Mouse (Mus musculus) embryonic facial prominence, embryonic 15.5 days (tissue): ENCODE data around the gene Tram2. TPM values are rescaled to one million over a fixed set of nuclear protein-coding genes. Genes with fewer than 3 reads are reported as not detected.

Source experiments
- ATAC-seq: fragments of 200-750 bp; cut with Nextera tagmentation; 2 replicates; pipeline ENCODE4 v1.8.0; 2017; ENCODE audit warnings: low read depth, moderate TSS enrichment; ENCODE audit not compliant: insufficient number of reproducible peaks, low FRiP score, low TSS enrichment
- H3K27ac ChIP-seq: fragments of 300-500 bp; sonication (generic); replicated peaks from 2 replicates; pipeline ENCODE4 v1.5.1; 2015; ENCODE audit warnings: mild to moderate bottlenecking, inconsistent platforms
- H3K27me3 ChIP-seq: fragments of 300-500 bp; sonication (generic); 2 replicates; pipeline ENCODE4 v1.6.1; 2015; ENCODE audit warnings: inconsistent platforms
- H3K36me3 ChIP-seq: fragments of 300-500 bp; sonication (generic); 2 replicates; pipeline ENCODE4 v1.6.1; 2015; ENCODE audit warnings: mild to moderate bottlenecking, inconsistent platforms
- H3K4me1 ChIP-seq: fragments of 300-500 bp; sonication (generic); 2 replicates; pipeline ENCODE4 v1.6.1; 2015; ENCODE audit warnings: inconsistent platforms
- H3K4me2 ChIP-seq: fragments of 300-500 bp; sonication (generic); replicated peaks from 2 replicates; pipeline ENCODE4 v1.6.1; 2015; ENCODE audit warnings: mild to moderate bottlenecking, inconsistent platforms
- H3K4me3 ChIP-seq: fragments of 300-500 bp; sonication (generic); replicated peaks from 2 replicates; pipeline ENCODE4 v1.5.1; 2015; ENCODE audit warnings: mild to moderate bottlenecking, inconsistent platforms
- H3K9ac ChIP-seq: fragments of 300-500 bp; sonication (generic); 2 replicates; pipeline ENCODE4 v1.6.1; 2015; ENCODE audit warnings: inconsistent platforms
- H3K9me3 ChIP-seq: fragments of 300-500 bp; sonication (generic); replicated peaks from 2 replicates; pipeline ENCODE4 v1.6.1; 2016; ENCODE audit warnings: inconsistent platforms
- WGBS: fragments of 180-500 bp; shearing (Covaris S2); methylation state at CpG from one replicate; pipeline ENCODE4 v1.1.7; 2015; 5-methylcytosine and 5-hydroxymethylcytosine counted together
- polyA plus RNA-seq: library from polyadenylated mRNA; unstranded; fragments of >200 nt; fragmentation: Nextera tagmentation; extraction: Ambion mirVana; gene quantifications from 2 replicates; pipeline ENCODE4 v1.2.1, GENCODE M21; 2015

The Tram2 gene
- polyA plus RNA-seq, 1 experiment from 2014 or later = 11.0 TPM

- 91% methylated on average over 5 of the region's 5 CpGs for WGBS
- H3K27me3 ChIP-seq = no peaks in the 10 kb centered on the region
- 0 out of 2 replicates have a peak, but pooled peaks cover 4% of the 10 kb centered on the region for H3K4me1 ChIP-seq
- H3K9ac ChIP-seq = no peak overlapping the region
- no peaks in the 10 kb centered on the region for H3K9me3 ChIP-seq
- peaks cover 20% of the 10 kb centered on the region for H3K36me3 ChIP-seq
- ATAC-seq = no peak
- H3K27ac ChIP-seq = no peak overlapping the region
- H3K4me2 ChIP-seq = no peak overlapping the region
- H3K4me3 ChIP-seq = no peak overlapping the region
Measured at GRCm38 (mm10) chr1:21064153-21064552, 14.9 kb downstream of the Tram2 start.

DNA sequence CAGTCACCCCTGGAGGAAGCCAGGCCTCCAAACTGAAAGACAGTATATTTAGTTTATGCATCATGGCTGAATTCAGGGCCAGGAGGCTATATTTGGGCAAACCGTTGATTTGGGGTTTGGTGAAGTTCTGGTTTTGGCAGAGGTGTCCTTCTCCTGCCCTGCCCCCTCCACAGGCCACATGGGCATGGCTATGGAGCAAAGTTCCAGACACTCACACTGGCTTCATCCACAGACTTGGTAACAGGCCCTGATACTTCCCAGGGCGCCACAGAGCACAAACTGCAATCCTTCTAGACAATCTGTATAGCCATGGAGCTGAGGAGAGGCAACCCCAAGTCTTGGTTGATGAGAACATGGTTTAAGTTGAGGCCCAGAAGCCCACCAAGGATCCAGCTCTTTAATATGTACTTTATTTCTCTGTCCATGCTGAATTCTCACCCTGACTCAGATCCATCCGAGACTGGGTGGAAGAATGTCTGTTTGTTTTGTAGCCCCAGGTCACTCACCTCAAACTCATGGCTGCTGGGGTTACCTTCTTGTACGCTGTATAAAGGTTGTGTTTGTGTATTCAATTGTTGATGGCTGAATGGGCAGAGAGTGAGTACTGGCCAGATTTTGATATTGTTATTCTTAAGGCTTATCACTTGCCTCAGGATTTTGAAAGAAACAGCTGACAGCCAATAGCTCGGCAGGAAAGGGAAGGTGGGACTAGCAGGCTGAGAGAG, 19.5 kb downstream of the Tram2 start:
- Histone ChIP-seq H3K27me3 (no peaks in the 10 kb centered on the region), H3K36me3 (peaks cover 9% of the 10 kb centered on the region; the same call in 1 of the 2 replicates), H3K9me3 (no peaks in the 10 kb centered on the region), H3K4me2 (no peak overlapping the region), H3K4me3 (no peak overlapping the region), H3K4me1 (0 out of 2 replicates have a peak, but pooled peaks cover 4% of the 10 kb centered on the region), H3K9ac (no peak overlapping the region), H3K27ac (no peak overlapping the region)
- no peak for ATAC-seq
- WGBS = 84% methylated on average over 5 of the region's 5 CpGs

DNA sequence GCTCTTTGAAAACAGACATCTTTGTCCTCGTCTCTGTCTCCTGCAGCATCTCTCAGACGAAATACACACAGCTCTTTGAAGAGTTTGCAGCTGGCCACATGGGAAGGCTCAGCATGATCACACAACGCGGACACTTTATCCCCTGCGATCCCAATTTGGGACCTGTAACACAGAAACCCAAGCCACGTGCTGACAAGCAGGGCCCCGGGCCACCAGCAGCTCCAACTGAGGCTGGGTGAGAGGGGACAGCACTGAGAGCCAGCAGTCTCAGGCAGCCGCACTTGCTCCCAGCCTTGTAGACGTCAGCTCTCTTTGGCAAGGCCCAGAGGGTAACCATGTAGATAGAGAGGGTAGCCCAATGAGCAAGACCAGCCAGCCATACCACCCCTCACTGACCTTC, 26.0 kb downstream of the Tram2 start:
- no peak overlapping the region for H3K4me3 ChIP-seq
- ATAC-seq = peak; percentile 52; the same call in 1 of the 2 replicates
- H3K4me2 ChIP-seq = no peak overlapping the region
- no peaks in the 10 kb centered on the region for H3K9me3 ChIP-seq
- H3K27me3 ChIP-seq = no peaks in the 10 kb centered on the region
- no peaks in the 10 kb centered on the region for H3K36me3 ChIP-seq
- peak overlapping the region; percentile 48; the same call in 1 of the 2 replicates for H3K27ac ChIP-seq
- 43% methylated on average over 9 of the region's 9 CpGs for WGBS
- H3K9ac ChIP-seq = no peak overlapping the region
- peaks cover 20% of the 10 kb centered on the region for H3K4me1 ChIP-seq

DNA sequence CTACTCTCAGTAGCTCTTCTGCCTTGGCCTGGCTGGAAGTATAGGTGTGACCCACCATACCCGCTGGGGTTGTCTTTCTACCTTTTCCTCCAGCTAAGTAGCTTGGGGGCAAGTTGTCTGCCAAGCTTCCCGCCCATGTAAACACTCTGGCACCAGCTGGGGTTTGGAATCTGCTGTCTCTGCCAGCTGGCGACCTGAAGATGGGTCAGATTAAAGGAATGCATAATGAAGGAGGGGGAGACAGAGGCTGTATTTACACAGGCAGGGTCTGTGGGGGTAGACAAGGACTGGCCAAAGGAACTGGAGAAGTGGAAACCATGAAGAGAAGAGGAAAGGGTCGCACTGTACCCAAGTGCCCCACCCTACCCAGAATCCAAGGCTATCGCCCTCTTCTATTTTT, 26.4 kb downstream of the Tram2 start:
- Histone ChIP-seq H3K27ac (peak overlapping the region; percentile 18; the same call in 1 of the 2 replicates), H3K4me3 (no peak overlapping the region), H3K9me3 (no peaks in the 10 kb centered on the region), H3K36me3 (no peaks in the 10 kb centered on the region), H3K4me2 (no peak overlapping the region), H3K4me1 (peaks cover 20% of the 10 kb centered on the region), H3K9ac (no peak overlapping the region), H3K27me3 (no peaks in the 10 kb centered on the region)
- 29% methylated on average over 5 of the region's 5 CpGs for WGBS
- no peak for ATAC-seq

GRCm38 (mm10) chr1:21052132-21052545, 26.9 kb downstream of the Tram2 start:
- Histone ChIP-seq H3K36me3 (no peaks in the 10 kb centered on the region), H3K27me3 (no peaks in the 10 kb centered on the region), H3K27ac (peak overlapping the region; percentile 18; the same call in 1 of the 2 replicates), H3K4me1 (peaks cover 20% of the 10 kb centered on the region), H3K9me3 (no peaks in the 10 kb centered on the region), H3K4me2 (no peak overlapping the region), H3K4me3 (no peak overlapping the region), H3K9ac (no peak overlapping the region)
- WGBS = 42% methylated on average over 5 of the region's 5 CpGs
- ATAC-seq = no peak

- WGBS = 90% methylated on average over 5 of the region's 5 CpGs
- Histone ChIP-seq H3K27me3 (no peaks in the 10 kb centered on the region), H3K27ac (no peak overlapping the region)
Measured at GRCm38 (mm10) chr1:21049005-21049404, 30.0 kb downstream of the Tram2 start.

DNA sequence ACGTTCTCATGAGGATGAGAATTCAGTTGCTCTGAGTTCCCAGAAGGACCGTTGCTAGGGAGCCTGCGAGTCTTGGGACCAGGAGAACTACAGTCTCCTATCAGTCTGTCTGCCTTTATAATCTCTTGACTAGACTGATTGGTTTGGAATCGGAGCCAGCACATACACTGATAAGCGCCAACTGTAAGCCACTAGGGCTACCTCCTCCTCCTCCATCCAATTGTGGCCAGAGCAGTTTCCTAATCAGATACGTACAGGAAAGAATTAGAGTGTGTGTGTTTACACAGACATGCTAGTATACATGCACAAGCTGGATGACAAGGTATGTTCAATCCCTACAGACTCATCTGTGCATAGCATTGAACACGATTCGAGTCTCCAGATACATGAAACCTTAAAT, 30.6 kb downstream of the Tram2 start:
- no peak for ATAC-seq

More at GRCm38 (mm10) chr1:21049005-21049404, 30.0 kb downstream of the Tram2 start:
- ATAC-seq = no peak
- Histone ChIP-seq H3K4me1 (peaks cover 20% of the 10 kb centered on the region), H3K9ac (no peak overlapping the region), H3K4me2 (no peak overlapping the region), H3K36me3 (no peaks in the 10 kb centered on the region), H3K4me3 (no peak overlapping the region), H3K9me3 (no peaks in the 10 kb centered on the region)

GRCm38 (mm10) chr1:21042461-21042860, 36.6 kb downstream of the Tram2 start:
- H3K9ac ChIP-seq = no peak overlapping the region
- H3K9me3 ChIP-seq = no peaks in the 10 kb centered on the region
- H3K27me3 ChIP-seq = no peaks in the 10 kb centered on the region
- WGBS = 81% methylated on average over 7 of the region's 7 CpGs
- ATAC-seq = no peak
- H3K4me3 ChIP-seq = no peak overlapping the region
- peaks cover 26% of the 10 kb centered on the region for H3K4me1 ChIP-seq
- no peaks in the 10 kb centered on the region for H3K36me3 ChIP-seq
- no peak overlapping the region for H3K4me2 ChIP-seq
- H3K27ac ChIP-seq = 0 out of 2 replicates have a peak overlapping the region, but pooled peaks have one; percentile 22

More for the DNA sequence above, 30.6 kb downstream of the Tram2 start:
- H3K4me3 ChIP-seq = no peak overlapping the region
- H3K4me2 ChIP-seq = no peak overlapping the region
- H3K36me3 ChIP-seq = no peaks in the 10 kb centered on the region
- 81% methylated on average over 8 of the region's 8 CpGs for whole genome bisulfite sequencing
- no peaks in the 10 kb centered on the region for H3K9me3 ChIP-seq
- H3K27ac ChIP-seq = no peak overlapping the region
- no peaks in the 10 kb centered on the region for H3K27me3 ChIP-seq
- no peak overlapping the region for H3K9ac ChIP-seq
- peaks cover 17% of the 10 kb centered on the region for H3K4me1 ChIP-seq

- WGBS = 53% methylated on average over 7 of the region's 7 CpGs
- H3K27ac ChIP-seq = peak overlapping the region; percentile 80
- no peak overlapping the region for H3K4me3 ChIP-seq
- no peaks in the 10 kb centered on the region for H3K36me3 ChIP-seq
- no peak overlapping the region for H3K4me2 ChIP-seq
- H3K27me3 ChIP-seq = no peaks in the 10 kb centered on the region
- ATAC-seq = peak; percentile 80
- H3K9me3 ChIP-seq = no peaks in the 10 kb centered on the region
- peaks cover 26% of the 10 kb centered on the region for H3K4me1 ChIP-seq
- H3K9ac ChIP-seq = no peak overlapping the region
Measured at GRCm38 (mm10) chr1:21040610-21041326, 38.3 kb downstream of the Tram2 start.

DNA sequence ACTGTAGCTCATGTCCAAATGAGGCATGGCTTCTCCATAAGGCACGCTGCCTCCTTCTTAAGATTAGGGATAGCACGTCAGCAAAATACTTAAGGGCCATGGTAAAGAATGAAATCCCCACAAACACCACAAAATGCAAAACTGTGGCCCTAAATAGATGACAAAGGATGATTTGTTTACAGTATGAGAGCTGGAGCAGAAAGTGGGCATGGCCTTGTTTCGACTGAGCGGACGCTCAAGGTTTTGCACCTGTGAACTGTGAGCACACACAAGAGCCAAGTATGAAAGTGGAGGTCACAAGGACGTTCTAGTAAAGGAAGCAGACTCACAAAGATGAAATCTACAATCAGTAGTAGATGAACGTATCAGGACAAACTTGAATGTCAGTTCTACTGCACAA, 38.9 kb downstream of the Tram2 start:
- no peaks in the 10 kb centered on the region for H3K36me3 ChIP-seq
- H3K9me3 ChIP-seq = no peaks in the 10 kb centered on the region
- no peak overlapping the region for H3K4me2 ChIP-seq
- no peak overlapping the region for H3K4me3 ChIP-seq
- no peak for ATAC-seq
- no peak overlapping the region for H3K9ac ChIP-seq
- whole genome bisulfite sequencing = 91% methylated on average over 7 of the region's 7 CpGs
- H3K27me3 ChIP-seq = no peaks in the 10 kb centered on the region
- peaks cover 26% of the 10 kb centered on the region for H3K4me1 ChIP-seq
- no peak overlapping the region for H3K27ac ChIP-seq

- no peak for ATAC-seq
- Histone ChIP-seq H3K9me3 (no peaks in the 10 kb centered on the region), H3K9ac (no peak overlapping the region), H3K4me1 (peaks cover 26% of the 10 kb centered on the region), H3K4me3 (no peak overlapping the region), H3K27ac (no peak overlapping the region), H3K36me3 (no peaks in the 10 kb centered on the region), H3K27me3 (no peaks in the 10 kb centered on the region), H3K4me2 (no peak overlapping the region)
- WGBS = 70% methylated on average over 3 of the region's 3 CpGs
Measured at GRCm38 (mm10) chr1:21039564-21039963, 39.5 kb downstream of the Tram2 start.
